In genomic region chr5:135868653-135869052, GRCm38 (mm10) we compare ENCODE assay signal across 9 mouse cellular contexts. TPM values are rescaled to one million over a fixed set of nuclear protein-coding genes. Genes with fewer than 3 reads are reported as not detected.
DNase-seq lines count a peak whose midpoint lies in the region; ATAC-seq lines count a peak whose summit lies in the region.
"Had no signal": no experiment of that assay in that cellular context is flagged by ENCODE, and none has a peak within 500 bp of the region (broad histone marks: within the 10 kb centered on the region; RNA-seq: fewer than 3 reads in every experiment).

No protein-coding gene starts in this region.

- no peak overlapping the region for H3K9ac ChIP-seq in heart, embryonic 13.5 days
- H3K9ac ChIP-seq in hindbrain, embryonic 11.5 days (ENCODE audit: low read depth, low read length): peak overlapping the region; percentile 64; the same call in 1 of the 2 replicates
- H3K9ac ChIP-seq in midbrain, embryonic 12.5 days (replicated peaks): peak overlapping the region; percentile 71; the same call in 1 of the 2 replicates

- H3K36me3 ChIP-seq in heart, embryonic 13.5 days: no peaks in the 10 kb centered on the region
- H3K36me3 ChIP-seq in hindbrain, embryonic 11.5 days (ENCODE audit: control insufficient read depth, insufficient read depth, low read length): no peaks in the 10 kb centered on the region
- H3K36me3 ChIP-seq in midbrain, embryonic 12.5 days: no peaks in the 10 kb centered on the region

- H3K4me3 ChIP-seq in heart, embryonic 13.5 days: peak overlapping the region; percentile 60
- H3K4me3 ChIP-seq in hindbrain, embryonic 11.5 days (ENCODE audit: low read depth, low read length): peak overlapping the region; percentile 44
- peak overlapping the region; percentile 53 for H3K4me3 ChIP-seq in midbrain, embryonic 12.5 days

- H3K9me3 ChIP-seq in heart, embryonic 13.5 days: no peaks in the 10 kb centered on the region
- H3K9me3 ChIP-seq in hindbrain, embryonic 11.5 days (ENCODE audit: control insufficient read depth, low read length): no peaks in the 10 kb centered on the region
- H3K9me3 ChIP-seq in midbrain, embryonic 12.5 days: 0 out of 2 replicates have a peak, but pooled peaks cover 5% of the 10 kb centered on the region

- H3K4me2 ChIP-seq in heart, embryonic 13.5 days: peak overlapping the region; percentile 90
- H3K4me2 ChIP-seq in hindbrain, embryonic 11.5 days (replicated peaks; ENCODE audit: low read depth, low read length): peak overlapping the region; percentile 93
- H3K4me2 ChIP-seq in midbrain, embryonic 12.5 days (replicated peaks): peak overlapping the region; percentile 86

- 1% methylated on average over 27 of the region's 27 CpGs for WGBS in heart, embryonic 13.5 days
- whole genome bisulfite sequencing in hindbrain, embryonic 11.5 days: 3% methylated on average over 27 of the region's 27 CpGs
- 2% methylated on average over 27 of the region's 27 CpGs for WGBS in midbrain, embryonic 12.5 days

- no peak for DNase-seq in heart, postnatal 10 days
- peak; percentile 30 for DNase-seq in ZHBTc4 (ENCODE audit: low read depth, low spot score)
- no peak for DNase-seq in hindbrain, embryonic 11.5 days (ENCODE audit: low spot score)
- no peak for DNase-seq in right cerebral cortex, postnatal 10 days (ENCODE audit: low spot score in 2 of 2)
- DNase-seq in layer of hippocampus, postnatal 25 days (ENCODE audit: extremely low spot score in 1 of 2, low spot score in 1 of 2): no peak
- DNase-seq in frontal cortex, postnatal 25 days (ENCODE audit: low spot score in 2 of 2): no peak

- intact Hi-C loops in heart, postnatal 10 days (cut with DNase I): no loop called here

- H3K27ac ChIP-seq in heart, embryonic 13.5 days (replicated peaks): no peak overlapping the region
- no peak overlapping the region for H3K27ac ChIP-seq in hindbrain, embryonic 11.5 days (ENCODE audit: low read depth, low read length)
- H3K27ac ChIP-seq in midbrain, embryonic 12.5 days (replicated peaks): 0 out of 2 replicates have a peak overlapping the region, but pooled peaks have one; percentile 72

- H3K4me1 ChIP-seq in heart, embryonic 13.5 days: peaks cover 22% of the 10 kb centered on the region
- peaks cover 9% of the 10 kb centered on the region for H3K4me1 ChIP-seq in hindbrain, embryonic 11.5 days (replicated peaks; ENCODE audit: control insufficient read depth, insufficient read depth, low read length)
- H3K4me1 ChIP-seq in midbrain, embryonic 12.5 days: peaks cover 24% of the 10 kb centered on the region

- ATAC-seq in heart, embryonic 13.5 days (ENCODE audit: extremely low read depth, insufficient number of reproducible peaks, low FRiP score, low TSS enrichment): no peak
- 0 out of 2 replicates have a peak, but pooled peaks have one; percentile 3 for ATAC-seq in hindbrain, embryonic 11.5 days (ENCODE audit: low FRiP score)
- ATAC-seq in midbrain, embryonic 12.5 days (ENCODE audit: low FRiP score, low read depth): peak; percentile 41; the same call in 1 of the 2 replicates
- ATAC-seq: CD4-positive, CD25-positive, alpha-beta regulatory T cell, adult 4 months had no signal

- H3K27me3 ChIP-seq in heart, embryonic 13.5 days (replicated peaks): peaks cover 98% of the 10 kb centered on the region
- peaks cover 36% of the 10 kb centered on the region for H3K27me3 ChIP-seq in hindbrain, embryonic 11.5 days (ENCODE audit: control insufficient read depth, insufficient read depth, low read length)
- H3K27me3 ChIP-seq in midbrain, embryonic 12.5 days: peaks cover 81% of the 10 kb centered on the region

RNA-seq across cellular contexts. Expression of gene Hspb1, which starts 19.1 kb away (rescaled TPM):
- 863 and 944 TPM in 2 replicates for polyA plus RNA-seq in heart, embryonic 13.5 days (2015; fragmentation: Nextera tagmentation; extraction: Ambion mirVana)
- 100 to 1,000 TPM; 304 to 329 TPM for total RNA-seq in heart, postnatal 10 days (2021)
- 16.6 and 26.1 TPM in 2 replicates for polyA plus RNA-seq in hindbrain, embryonic 11.5 days (2014; fragmentation: Nextera tagmentation; extraction: Ambion mirVana)
- polyA plus RNA-seq in midbrain, embryonic 12.5 days (2016; fragmentation: Nextera tagmentation; extraction: Ambion mirVana): 15.7 and 20.3 TPM in 2 replicates
- total RNA-seq in layer of hippocampus, postnatal 25 days (2021): 10 to 100 TPM in 1 of 2 experiments, 1 to 10 TPM in 1; 7.7 to 14.4 TPM

Comparison
In these comparisons a context has a peak if more than half of its experiments do, and no peak if none do; other contexts are left out.
1. RNA of gene Hspb1, which starts 19.1 kb away (polyA plus RNA-seq): 863 to 944 TPM in heart, embryonic 13.5 days; 16.6 to 26.1 TPM in hindbrain, embryonic 11.5 days and 15.7 to 20.3 TPM in midbrain, embryonic 12.5 days; every median in the first group is over 10 times any median in the second.
2. Peak in every context shown above with its lines, with median percentiles within 50 percentile points of each other: H3K4me2 ChIP-seq and H3K4me3 ChIP-seq.